Mouse (Mus musculus): ENCODE measurements around the gene Bcan.

GRCm38 (mm10) chr3:88033506-88033905, 33.5 kb upstream of the Bcan start:
- TF ChIP-seq MYOG (IDR thresholded peaks at IDR 0.05; ENCODE audit: control insufficient read depth in 1 of 3, insufficient read depth in 1 of 3, insufficient read length in 2 of 3, low read depth in 2 of 3) (no peak), POLR2A (IDR thresholded peaks at IDR 0.05; ENCODE audit: insufficient read length, low read depth) (no peak), USF1 (IDR thresholded peaks at IDR 0.05; ENCODE audit: low read depth) (no peak), CEBPB (IDR thresholded peaks at IDR 0.05; ENCODE audit: insufficient read depth, poor library complexity, severe bottlenecking) (no peak), MAX (IDR thresholded peaks at IDR 0.05; ENCODE audit: low read depth) (no peak), TCF12 (IDR thresholded peaks at IDR 0.05; ENCODE audit: insufficient read depth, poor library complexity, severe bottlenecking) (no peak), TCF3 (IDR thresholded peaks at IDR 0.05; ENCODE audit: insufficient read length, low read depth) (no peak), MYOD1 (IDR thresholded peaks at IDR 0.05; ENCODE audit: control insufficient read depth in 1 of 3, insufficient read length in 2 of 3, low read depth in 2 of 3) (no peak), E2F4 (IDR thresholded peaks at IDR 0.05; ENCODE audit: insufficient read depth) (no peak)
